Mouse (Mus musculus): ENCODE results near the gene Gm5269. TPM values are rescaled to one million over a fixed set of nuclear protein-coding genes. Genes with fewer than 3 reads are reported as not detected.

Gene Gm5269
- polyA plus RNA-seq, 1 experiment from 2014 or later: not detected

GRCm38 (mm10) chr1:45876450-45877198, 13.4 kb downstream of the Gm5269 start:
- H3K9ac ChIP-seq: no peak overlapping the region
- ATAC-seq (replicated peaks; ENCODE audit: low FRiP score): no peak
- H3K9me3 ChIP-seq (replicated peaks): no peaks in the 10 kb centered on the region
- H3K4me3 ChIP-seq (replicated peaks): no peak overlapping the region
- H3K27me3 ChIP-seq: no peaks in the 10 kb centered on the region
- H3K4me1 ChIP-seq: 0 out of 2 replicates have a peak, but pooled peaks cover under 1% of the 10 kb centered on the region
- H3K27ac ChIP-seq: no peak overlapping the region
- no peak overlapping the region for H3K4me2 ChIP-seq
- WGBS: 71% methylated on average over 6 of the region's 6 CpGs
- no peaks in the 10 kb centered on the region for H3K36me3 ChIP-seq

DNA sequence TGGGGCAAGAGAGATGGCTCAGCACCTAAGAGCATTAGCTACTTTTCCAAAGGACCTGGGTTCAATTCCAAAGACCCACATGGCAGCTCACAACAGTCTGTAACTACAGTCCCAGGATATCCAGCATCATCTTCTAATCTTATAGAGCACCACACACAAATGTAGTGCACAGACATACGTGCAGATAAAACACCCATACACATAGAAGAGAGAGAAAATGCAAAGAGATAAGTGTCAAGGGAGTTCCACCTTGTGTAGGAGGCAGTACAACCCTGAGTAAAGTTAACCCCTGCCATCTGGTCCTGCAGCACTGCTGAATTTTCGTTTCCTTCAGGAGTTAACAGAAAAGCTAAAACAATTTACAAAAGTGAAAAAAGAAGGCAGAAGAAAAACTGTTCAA, 14.4 kb downstream of the Gm5269 start:
- H3K27ac ChIP-seq: no peak overlapping the region
- WGBS: 52% methylated on average over 2 of the region's 2 CpGs
- ATAC-seq (replicated peaks; ENCODE audit: low FRiP score): no peak
- no peaks in the 10 kb centered on the region for H3K36me3 ChIP-seq
- no peak overlapping the region for H3K4me3 ChIP-seq (replicated peaks)
- no peak overlapping the region for H3K4me2 ChIP-seq
- no peaks in the 10 kb centered on the region for H3K9me3 ChIP-seq (replicated peaks)
- no peaks in the 10 kb centered on the region for H3K4me1 ChIP-seq
- no peak overlapping the region for H3K9ac ChIP-seq
- no peaks in the 10 kb centered on the region for H3K27me3 ChIP-seq

GRCm38 (mm10) chr1:45873250-45873649, 16.8 kb downstream of the Gm5269 start:
- Histone ChIP-seq H3K27ac (no peak overlapping the region), H3K4me2 (no peak overlapping the region), H3K36me3 (no peaks in the 10 kb centered on the region), H3K4me3 (replicated peaks) (no peak overlapping the region), H3K9ac (no peak overlapping the region), H3K4me1 (peaks cover 13% of the 10 kb centered on the region), H3K27me3 (no peaks in the 10 kb centered on the region), H3K9me3 (replicated peaks) (no peaks in the 10 kb centered on the region)
- WGBS: 79% methylated on average over 2 of the region's 2 CpGs
- no peak for ATAC-seq (replicated peaks; ENCODE audit: low FRiP score)

DNA sequence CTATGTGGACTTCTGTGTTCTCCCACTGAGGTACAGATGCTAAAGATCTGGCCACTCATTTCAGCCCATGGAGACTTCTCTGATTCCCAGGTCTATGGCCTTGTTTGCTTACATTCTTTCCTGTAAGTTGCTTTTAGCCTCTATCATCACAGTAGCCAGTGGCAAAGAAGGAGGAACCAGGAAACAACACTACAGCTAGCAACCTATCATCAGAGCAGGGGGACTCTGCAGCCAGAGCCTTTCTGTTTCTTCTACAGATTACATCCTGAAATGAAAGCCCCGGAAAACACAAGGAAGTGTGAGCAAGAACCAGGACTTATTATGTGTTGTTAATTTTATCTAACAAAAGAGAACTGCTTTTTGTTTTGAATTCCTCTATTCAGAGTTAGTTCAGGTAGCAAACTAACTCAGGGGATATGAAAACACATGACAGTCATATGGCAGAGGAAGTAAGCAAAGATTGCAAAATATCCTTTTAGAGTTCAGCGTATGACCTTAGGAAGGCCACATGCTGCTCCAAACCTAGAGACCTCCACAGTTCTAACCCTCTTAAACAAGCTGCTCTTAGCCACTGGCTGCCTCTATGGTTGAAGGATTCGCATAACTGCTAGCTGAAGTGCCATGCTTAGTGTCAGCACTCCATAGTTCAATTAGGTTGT, 21.5 kb downstream of the Gm5269 start:
- no peak for ATAC-seq (replicated peaks; ENCODE audit: low FRiP score)
- 43% methylated on average over 3 of the region's 3 CpGs for WGBS
- peaks cover 43% of the 10 kb centered on the region for H3K4me1 ChIP-seq

DNA sequence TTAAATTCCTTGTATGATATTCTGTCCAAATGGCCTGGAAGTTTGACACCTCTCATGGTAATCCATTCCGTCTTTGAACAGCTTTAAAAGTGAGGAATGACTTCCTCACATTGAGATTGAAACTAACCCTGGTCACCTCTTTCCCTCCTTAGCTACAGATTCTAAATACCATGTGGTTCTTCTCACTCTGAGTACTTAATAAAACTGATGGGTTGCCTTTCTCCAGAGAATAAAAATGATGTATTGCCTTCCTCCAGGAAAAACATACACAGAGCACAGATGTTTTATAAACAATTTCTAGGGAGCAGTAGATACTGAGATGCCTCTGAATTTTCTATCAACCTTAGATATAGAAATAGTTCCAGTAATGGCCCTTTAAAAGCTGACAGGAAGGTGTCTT, 22.0 kb downstream of the Gm5269 start:
- no peak overlapping the region for H3K4me3 ChIP-seq (replicated peaks)
- peaks cover 44% of the 10 kb centered on the region for H3K4me1 ChIP-seq
- no peaks in the 10 kb centered on the region for H3K9me3 ChIP-seq (replicated peaks)
- H3K36me3 ChIP-seq: no peaks in the 10 kb centered on the region
- no peaks in the 10 kb centered on the region for H3K27me3 ChIP-seq
- WGBS: 26% methylated on average over 1 of the region's 1 CpGs
- H3K9ac ChIP-seq: no peak overlapping the region
- H3K4me2 ChIP-seq: 0 out of 2 replicates have a peak overlapping the region, but pooled peaks have one; percentile 4
- H3K27ac ChIP-seq: peak overlapping the region; percentile 87
- peak; percentile 68 for ATAC-seq (replicated peaks; ENCODE audit: low FRiP score)

More for the DNA sequence above, 21.5 kb downstream of the Gm5269 start:
- Histone ChIP-seq H3K9ac (no peak overlapping the region), H3K4me2 (0 out of 2 replicates have a peak overlapping the region, but pooled peaks have one; percentile 4), H3K4me3 (replicated peaks) (no peak overlapping the region), H3K27me3 (no peaks in the 10 kb centered on the region), H3K36me3 (no peaks in the 10 kb centered on the region), H3K27ac (peak overlapping the region; percentile 87), H3K9me3 (replicated peaks) (no peaks in the 10 kb centered on the region)

DNA sequence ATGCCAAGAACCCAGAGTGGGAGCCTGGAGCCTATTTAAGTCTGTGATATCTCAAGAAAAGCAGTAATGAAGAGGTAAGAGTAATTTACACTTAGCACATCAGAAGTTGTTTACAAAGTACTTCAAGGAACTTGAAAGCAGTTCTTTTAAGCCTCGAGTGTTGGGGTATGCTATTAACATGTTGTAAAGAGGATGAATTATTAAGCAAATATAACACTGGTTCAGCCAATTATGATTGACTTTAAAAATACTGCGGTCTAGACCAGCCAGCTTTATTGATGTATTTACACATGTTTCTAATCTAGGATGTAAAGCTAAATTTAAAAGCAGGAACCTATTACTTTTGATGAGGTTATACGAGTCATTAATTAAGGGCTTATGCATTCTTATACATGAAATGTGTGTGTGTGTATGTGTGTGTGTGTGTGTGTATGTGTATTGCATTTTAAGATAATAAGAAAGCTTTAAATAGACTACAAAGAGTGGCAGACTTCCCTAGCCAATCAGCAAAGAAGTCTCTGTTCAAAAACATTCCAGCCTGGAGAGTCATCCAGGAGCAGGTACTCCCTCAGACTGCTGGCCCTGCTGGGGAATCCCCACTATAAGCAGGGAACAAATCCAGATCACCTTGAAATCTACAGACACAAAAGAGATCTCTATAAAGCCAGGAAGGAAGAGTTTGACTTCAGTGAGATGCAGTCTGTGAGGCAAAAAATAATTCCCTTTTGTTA, 23.6 kb downstream of the Gm5269 start:
- peak overlapping the region; percentile 87 for H3K27ac ChIP-seq
- no peaks in the 10 kb centered on the region for H3K9me3 ChIP-seq (replicated peaks)
- H3K36me3 ChIP-seq: no peaks in the 10 kb centered on the region
- 0 out of 2 replicates have a peak, but pooled peaks have one; percentile 38 for ATAC-seq (replicated peaks; ENCODE audit: low FRiP score)
- WGBS: 32% methylated on average over 3 of the region's 3 CpGs
- H3K4me1 ChIP-seq: peaks cover 44% of the 10 kb centered on the region
- H3K27me3 ChIP-seq: no peaks in the 10 kb centered on the region
- no peak overlapping the region for H3K4me3 ChIP-seq (replicated peaks)
- no peak overlapping the region for H3K9ac ChIP-seq
- 0 out of 2 replicates have a peak overlapping the region, but pooled peaks have one; percentile 14 for H3K4me2 ChIP-seq

DNA sequence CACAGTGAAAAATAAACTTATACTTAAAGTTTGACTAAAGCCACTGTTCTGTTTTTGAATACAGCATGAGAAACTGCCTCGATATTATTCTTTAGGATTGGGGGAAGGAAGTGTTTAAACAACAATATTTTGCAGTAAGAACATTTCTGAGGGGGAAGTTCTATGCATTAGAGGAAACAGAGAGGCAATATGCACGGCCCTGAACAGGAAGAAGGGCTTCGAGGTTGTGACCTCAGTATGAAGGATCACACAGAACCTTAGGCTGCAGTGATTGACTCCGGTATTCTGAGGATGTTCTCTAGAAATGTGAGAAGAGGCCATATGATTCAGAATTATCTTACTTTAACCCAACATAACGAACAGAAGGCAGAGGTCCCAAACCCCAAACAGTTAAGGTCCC, 24.3 kb downstream of the Gm5269 start:
- peaks cover 44% of the 10 kb centered on the region for H3K4me1 ChIP-seq
- no peak overlapping the region for H3K9ac ChIP-seq
- H3K4me3 ChIP-seq (replicated peaks): no peak overlapping the region
- H3K4me2 ChIP-seq: 0 out of 2 replicates have a peak overlapping the region, but pooled peaks have one; percentile 14
- H3K36me3 ChIP-seq: no peaks in the 10 kb centered on the region
- WGBS: 34% methylated on average over 5 of the region's 5 CpGs
- H3K9me3 ChIP-seq (replicated peaks): no peaks in the 10 kb centered on the region
- H3K27me3 ChIP-seq: no peaks in the 10 kb centered on the region
- no peak for ATAC-seq (replicated peaks; ENCODE audit: low FRiP score)
- H3K27ac ChIP-seq: peak overlapping the region; percentile 87

DNA sequence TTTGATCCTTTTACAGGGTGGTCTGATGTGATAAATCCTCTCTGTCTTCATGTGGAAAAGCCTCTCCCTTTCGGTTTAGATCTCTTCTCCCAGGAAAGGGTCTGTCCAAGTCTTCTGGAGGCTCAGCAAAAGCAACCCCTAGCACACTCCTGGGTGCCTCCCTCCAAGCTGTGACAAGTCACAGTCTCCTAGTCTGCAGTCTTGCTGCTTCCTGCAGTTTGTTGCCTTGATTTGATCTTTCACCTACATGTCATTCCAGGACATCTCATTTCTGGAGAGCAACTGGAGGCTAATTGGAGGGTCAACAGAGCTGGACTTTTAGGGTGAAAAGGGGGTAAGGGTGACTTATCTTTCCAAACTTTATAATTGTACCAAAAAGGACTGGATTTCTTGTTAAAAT, 24.8 kb downstream of the Gm5269 start:
- H3K4me1 ChIP-seq: peaks cover 45% of the 10 kb centered on the region
- WGBS: 12% methylated on average over 1 of the region's 1 CpGs
- H3K4me2 ChIP-seq: no peak overlapping the region
- H3K9me3 ChIP-seq (replicated peaks): no peaks in the 10 kb centered on the region
- H3K4me3 ChIP-seq (replicated peaks): no peak overlapping the region
- ATAC-seq (replicated peaks; ENCODE audit: low FRiP score): 0 out of 2 replicates have a peak, but pooled peaks have one; percentile 12
- no peak overlapping the region for H3K9ac ChIP-seq
- H3K27me3 ChIP-seq: no peaks in the 10 kb centered on the region
- peak overlapping the region; percentile 87 for H3K27ac ChIP-seq
- H3K36me3 ChIP-seq: no peaks in the 10 kb centered on the region

- peak; percentile 58 for ATAC-seq (replicated peaks; ENCODE audit: low FRiP score)
- Histone ChIP-seq H3K36me3 (no peaks in the 10 kb centered on the region), H3K4me3 (replicated peaks) (no peak overlapping the region), H3K9me3 (replicated peaks) (no peaks in the 10 kb centered on the region), H3K27ac (peak overlapping the region; percentile 76), H3K4me2 (no peak overlapping the region), H3K27me3 (no peaks in the 10 kb centered on the region), H3K4me1 (peaks cover 48% of the 10 kb centered on the region), H3K9ac (no peak overlapping the region)
- WGBS: 40% methylated on average over 4 of the region's 4 CpGs
These were observed 25.5 kb downstream of the Gm5269 start for GRCm38 (mm10) chr1:45864564-45865014.

DNA sequence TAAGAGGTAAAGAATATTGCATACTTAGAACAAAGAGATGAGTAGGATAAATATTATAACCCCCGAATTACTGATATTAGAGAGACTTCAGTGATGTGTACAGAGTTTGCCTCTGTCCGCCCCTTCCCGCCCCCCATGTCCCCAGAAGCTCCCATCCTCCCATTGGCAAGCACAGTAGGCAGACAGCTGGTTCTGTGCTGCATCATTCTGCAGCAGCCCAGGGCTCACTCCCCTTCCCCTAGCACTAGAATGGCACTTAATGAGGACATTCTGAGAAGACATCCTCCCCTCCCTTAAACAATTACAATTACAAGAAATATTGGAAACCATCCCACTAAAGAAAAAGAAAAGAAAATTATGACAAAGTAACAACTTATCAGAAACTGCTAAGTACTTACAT, 26.4 kb downstream of the Gm5269 start:
- Histone ChIP-seq H3K27ac (no peak overlapping the region), H3K4me3 (replicated peaks) (no peak overlapping the region), H3K4me1 (peaks cover 41% of the 10 kb centered on the region), H3K27me3 (no peaks in the 10 kb centered on the region), H3K9me3 (replicated peaks) (no peaks in the 10 kb centered on the region), H3K36me3 (no peaks in the 10 kb centered on the region), H3K4me2 (no peak overlapping the region), H3K9ac (no peak overlapping the region)
- no peak for ATAC-seq (replicated peaks; ENCODE audit: low FRiP score)
- WGBS: 93% methylated on average over 3 of the region's 3 CpGs

DNA sequence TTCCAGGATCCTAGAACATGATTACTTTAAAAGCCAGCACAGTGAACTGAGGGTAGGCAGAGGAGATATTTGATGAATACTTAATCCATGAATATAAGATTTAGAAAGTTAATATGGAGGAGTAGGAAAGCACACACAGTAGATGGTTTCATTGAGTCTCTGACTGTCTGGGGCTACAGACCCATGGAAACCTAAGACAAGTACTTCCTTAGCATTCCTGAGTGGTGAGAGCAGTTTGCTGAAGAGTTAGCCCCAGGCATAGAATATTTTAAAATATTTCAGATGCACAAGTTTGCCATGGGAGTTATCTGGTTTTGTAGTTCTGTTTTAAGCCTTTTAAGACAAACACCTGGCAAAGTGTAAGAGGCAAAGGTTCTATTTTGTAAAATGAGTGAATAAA, 28.9 kb downstream of the Gm5269 start:
- Histone ChIP-seq H3K9ac (no peak overlapping the region), H3K4me1 (peaks cover 29% of the 10 kb centered on the region), H3K4me3 (replicated peaks) (no peak overlapping the region), H3K27ac (no peak overlapping the region), H3K36me3 (no peaks in the 10 kb centered on the region), H3K27me3 (no peaks in the 10 kb centered on the region), H3K4me2 (no peak overlapping the region), H3K9me3 (replicated peaks) (no peaks in the 10 kb centered on the region)
- ATAC-seq (replicated peaks; ENCODE audit: low FRiP score): no peak

DNA sequence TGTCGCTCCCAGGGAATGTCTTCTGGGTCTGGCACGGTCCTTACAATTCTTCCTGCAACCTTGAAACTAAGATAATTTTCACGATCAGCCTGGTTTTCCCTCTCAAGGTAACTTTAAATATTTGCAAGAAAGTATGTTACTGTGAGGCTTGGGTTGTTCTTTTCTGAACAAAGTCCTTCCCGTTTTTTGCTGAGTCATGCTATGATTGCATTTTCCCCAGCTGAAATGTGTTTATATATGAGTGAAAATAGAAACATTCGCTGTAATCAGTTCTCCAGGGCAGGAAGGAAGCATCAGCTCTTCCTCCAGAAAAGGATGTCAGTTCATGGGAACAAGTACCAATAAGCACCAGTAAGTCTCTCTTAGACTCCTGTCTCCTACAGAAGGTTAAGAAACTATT, 29.7 kb downstream of the Gm5269 start:
- no peak overlapping the region for H3K4me2 ChIP-seq

More for the DNA sequence above, 29.7 kb downstream of the Gm5269 start:
- Histone ChIP-seq H3K36me3 (no peaks in the 10 kb centered on the region), H3K27ac (0 out of 2 replicates have a peak overlapping the region, but pooled peaks have one; percentile 33), H3K4me3 (replicated peaks) (no peak overlapping the region), H3K9me3 (replicated peaks) (no peaks in the 10 kb centered on the region), H3K9ac (no peak overlapping the region), H3K27me3 (no peaks in the 10 kb centered on the region), H3K4me1 (peaks cover 21% of the 10 kb centered on the region)
- WGBS: 48% methylated on average over 5 of the region's 5 CpGs
- no peak for ATAC-seq (replicated peaks; ENCODE audit: low FRiP score)
